Mouse (Mus musculus) MEL (cell line): ENCODE results near the gene Mmp23. TPM values are rescaled to one million over a fixed set of nuclear protein-coding genes. Genes with fewer than 3 reads are reported as not detected.
"Not testable (repeated sequence)": the region's sequence is repeated elsewhere in the genome, so short reads cannot be mapped to it uniquely, and the experiment has no call there.

Experiments used
- DNase-seq: peaks from one replicate; pipeline ENCODE4 v3.0.0; 2011; ENCODE audit warnings: low read depth, low spot score
- H3K27ac ChIP-seq: 2 replicates; pipeline ENCODE4 v1.5.1; 2012; ENCODE audit warnings: low read depth, mild to moderate bottlenecking, control low read depth, low read length, moderate library complexity; ENCODE audit not compliant: control insufficient read depth
- H3K27me3 ChIP-seq, 2 experiments: fragments of 150-350 bp in 1 of 2; sonication (generic) in 1 of 2; 2 replicates each; pipeline ENCODE4 v1.6.1; 2012; ENCODE audit warnings: low read length in 2 of 2, mild to moderate bottlenecking in 2 of 2, improper control_type of control experiment in 1 of 2, moderate library complexity in 1 of 2; ENCODE audit not compliant: insufficient read depth in 2 of 2, control insufficient read depth in 1 of 2
- H3K36me3 ChIP-seq, 2 experiments: 2 replicates each; pipeline ENCODE4 v1.6.1; 2012 to 2014; ENCODE audit warnings: low read length in 2 of 2, improper control_type of control experiment in 1 of 2, inconsistent platforms in 1 of 2, mild to moderate bottlenecking in 1 of 2; ENCODE audit not compliant: insufficient read depth in 2 of 2, control insufficient read depth in 1 of 2
- H3K4me1 ChIP-seq, 2 experiments: fragments of 150-350 bp in 1 of 2; sonication (generic) in 1 of 2; 2 replicates each; pipeline ENCODE4 v1.6.1; 2012; ENCODE audit warnings: low read length in 2 of 2, improper control_type of control experiment in 1 of 2, mild to moderate bottlenecking in 1 of 2; ENCODE audit not compliant: insufficient read depth in 2 of 2, control insufficient read depth in 1 of 2
- H3K4me3 ChIP-seq, 2 experiments: fragments of 150-350 bp in 1 of 2; sonication (generic) in 1 of 2; 2 replicates each; pipeline ENCODE4 v1.5.1; 2012; ENCODE audit warnings: low read depth in 2 of 2, low read length in 2 of 2, mild to moderate bottlenecking in 2 of 2, moderate library complexity in 2 of 2, control low read depth in 1 of 2, improper control_type of control experiment in 1 of 2; ENCODE audit not compliant: control insufficient read depth in 1 of 2, insufficient read depth in 1 of 2
- H3K79me2 ChIP-seq: 2 replicates; pipeline ENCODE4 v1.6.1; 2012; ENCODE audit warnings: mild to moderate bottlenecking, low read length, moderate library complexity; ENCODE audit not compliant: control insufficient read depth, poor library complexity, insufficient read depth
- H3K9ac ChIP-seq: 2 replicates; pipeline ENCODE4 v1.6.1; 2012; ENCODE audit warnings: low read depth, mild to moderate bottlenecking, control low read depth, low read length, moderate library complexity; ENCODE audit not compliant: control insufficient read depth, poor library complexity, severe bottlenecking
- H3K9me3 ChIP-seq: fragments of 150-350 bp; sonication (generic); replicated peaks from 2 replicates; pipeline ENCODE4 v1.6.1; 2012; ENCODE audit warnings: mild to moderate bottlenecking, low read length, improper control_type of control experiment, moderate library complexity; ENCODE audit not compliant: insufficient read depth
- CTCF ChIP-seq, 3 experiments: IDR thresholded peaks in 2 of 3; conservative IDR thresholded peaks in 1 of 3; 2 replicates each; pipeline ENCODE4 v1.5.1; 2011 to 2012; ENCODE audit warnings: low read length in 3 of 3, low read depth in 2 of 3, mild to moderate bottlenecking in 2 of 3, improper control_type of control experiment in 1 of 3, inconsistent platforms in 1 of 3, mixed read lengths in 1 of 3, moderate library complexity in 1 of 3; ENCODE audit not compliant: control insufficient read depth in 1 of 3, insufficient read depth in 1 of 3, poor library complexity in 1 of 3, severe bottlenecking in 1 of 3
- GABPA ChIP-seq: IDR thresholded peaks from 2 replicates; pipeline ENCODE4 v1.6.1; 2012; ENCODE audit warnings: low read depth, mild to moderate bottlenecking, inconsistent platforms, low read length, improper control_type of control experiment, moderate library complexity
- GATA1 ChIP-seq: IDR thresholded peaks from 2 replicates; pipeline ENCODE4 v1.6.1; 2011; ENCODE audit warnings: low read depth, low read length, improper control_type of control experiment
- HCFC1 ChIP-seq: IDR thresholded peaks from 2 replicates; pipeline ENCODE4 v1.6.1; 2012; ENCODE audit warnings: low read depth, mild to moderate bottlenecking, inconsistent platforms, low read length, improper control_type of control experiment, moderate library complexity
- RAD21 ChIP-seq: IDR thresholded peaks from 2 replicates; pipeline ENCODE4 v1.6.1; 2011; ENCODE audit warnings: mild to moderate bottlenecking, low read depth, low read length, improper control_type of control experiment
- SMC3 ChIP-seq: IDR thresholded peaks from 2 replicates; pipeline ENCODE4 v1.6.1; 2011; ENCODE audit warnings: low read depth, low read length, improper control_type of control experiment
- TBP ChIP-seq: IDR thresholded peaks from 2 replicates; pipeline ENCODE4 v1.8.0; 2011; ENCODE audit warnings: low read depth, low read length, improper control_type of control experiment
- USF1 ChIP-seq: IDR thresholded peaks from 2 replicates; pipeline ENCODE4 v1.6.1; 2014; ENCODE audit warnings: low read depth, mild to moderate bottlenecking, inconsistent platforms, low read length, improper control_type of control experiment, moderate library complexity
- polyA plus RNA-seq, 2 experiments: library from polyadenylated mRNA; stranded (reverse) in 1 of 2; unstranded in 1 of 2; fragments of >175 nt in 1 of 2; fragments of >200 nt in 1 of 2; gene quantifications; 2 replicates each; pipeline versions ENCODE4 v1.2.1 to v1.2.4; 2012; ENCODE audit warnings: low replicate concordance in 2 of 2, low read depth in 1 of 2; ENCODE audit not compliant: insufficient read length in 2 of 2, insufficient read depth in 1 of 2, missing spikeins in 1 of 2
- total RNA-seq: library from RNA; depleted of rRNA; stranded (reverse); fragments of 300-350 nt; gene quantifications from 2 replicates; pipeline ENCODE4 v1.2.3, GENCODE M21; 2012

Gene Mmp23
- total and polyA plus RNA-seq, 3 experiments = 1.6 to 2.4 TPM; not detected in 1

DNA sequence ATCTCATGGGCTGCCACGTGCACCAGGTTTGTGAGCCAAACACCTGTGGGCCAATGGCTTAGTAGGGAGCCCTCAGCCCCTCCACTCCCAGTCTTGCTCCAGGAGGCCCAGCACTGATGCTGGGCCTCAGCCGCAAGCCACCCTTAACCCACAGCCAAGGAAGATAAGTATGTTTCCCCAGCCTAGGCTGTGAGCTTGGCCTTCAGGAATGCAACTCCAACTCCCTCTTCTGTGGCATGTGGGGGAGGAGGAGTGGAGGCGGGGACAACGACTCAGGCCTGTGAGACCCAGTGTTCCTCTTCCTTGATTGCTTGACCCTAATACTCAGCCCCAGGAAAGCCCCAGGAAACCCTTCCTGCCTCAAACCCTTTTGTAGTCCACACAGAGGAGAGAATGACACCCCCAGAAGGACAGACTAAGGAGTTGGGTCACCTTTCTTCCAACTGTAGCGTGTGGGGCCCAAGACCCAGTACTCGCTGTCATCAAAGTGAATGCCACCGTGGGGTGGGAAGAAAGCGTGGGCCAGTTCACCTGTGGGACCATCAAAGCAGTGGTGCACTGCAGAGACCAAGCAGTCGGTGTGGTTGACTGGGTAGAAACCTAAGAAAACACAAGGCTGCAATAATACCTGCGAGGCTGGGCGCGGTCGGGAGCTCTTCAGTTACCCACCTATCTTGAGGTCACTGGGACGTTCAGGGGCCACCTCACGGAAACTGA is 1.5 kb downstream of the Mmp23 start:
- Histone ChIP-seq H3K4me3 (no peak overlapping the region), H3K27ac (no peak overlapping the region), H3K9me3 (no peaks in the 10 kb centered on the region), H3K27me3 (no peaks in the 10 kb centered on the region), H3K79me2 (no peaks in the 10 kb centered on the region), H3K4me1 (no peaks in the 10 kb centered on the region), H3K36me3 (peaks cover 0 to 13% of the 10 kb centered on the region in 2 experiments; a peak in 2 of 4 replicates), H3K9ac (no peak overlapping the region)
- TF ChIP-seq GATA1 (no peak), CTCF (IDR thresholded peaks at IDR 0.05 in 2 of 3, conservative IDR thresholded peaks at IDR 0.05 in 1 of 3; ENCODE audit: control insufficient read depth in 1 of 3, insufficient read depth in 1 of 3, low read depth in 2 of 3, low read length in 3 of 3, poor library complexity in 1 of 3, severe bottlenecking in 1 of 3) (no peak), USF1 (no peak)
- no peak for DNase-seq

DNA sequence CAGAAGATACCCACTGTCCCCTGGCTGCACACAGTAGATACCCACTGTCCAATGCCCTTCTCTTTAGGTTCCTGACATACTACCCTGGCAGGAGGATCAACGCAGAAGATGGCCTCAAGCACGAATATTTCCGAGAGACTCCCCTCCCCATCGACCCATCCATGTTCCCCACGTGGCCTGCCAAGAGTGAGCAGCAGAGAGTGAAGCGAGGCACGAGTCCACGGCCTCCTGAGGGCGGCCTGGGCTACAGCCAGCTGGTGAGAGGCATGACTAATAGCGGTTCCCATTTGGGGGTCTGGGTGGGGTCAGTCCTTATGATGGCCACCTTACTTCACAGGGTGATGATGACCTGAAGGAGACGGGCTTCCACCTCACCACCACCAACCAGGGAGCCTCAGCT is 3.8 kb downstream of the Mmp23 start:
- TF ChIP-seq TBP (no peak), HCFC1 (no peak)
- no peak overlapping the region for H3K9ac ChIP-seq
- H3K27ac ChIP-seq = no peak overlapping the region
- H3K4me3 ChIP-seq = no peak overlapping the region
- H3K36me3 ChIP-seq = peaks cover 0 to 13% of the 10 kb centered on the region in 2 experiments; a peak in 2 of 4 replicates
- no peaks in the 10 kb centered on the region for H3K4me1 ChIP-seq
- no peak for DNase-seq
- H3K9me3 ChIP-seq = no peaks in the 10 kb centered on the region
- no peaks in the 10 kb centered on the region for H3K27me3 ChIP-seq
- H3K79me2 ChIP-seq = no peaks in the 10 kb centered on the region

- Histone ChIP-seq H3K79me2 (no peaks in the 10 kb centered on the region), H3K36me3 (peaks cover 0 to 22% of the 10 kb centered on the region in 2 experiments; a peak in 2 of 4 replicates), H3K9me3 (no peaks in the 10 kb centered on the region)
- TF ChIP-seq SMC3 = no peak
- TF ChIP-seq GABPA = no peak
- TF ChIP-seq RAD21 = no peak
- TF ChIP-seq, all 39 proteins: peak for 0
- no peak overlapping the region for H3K4me3 ChIP-seq
- H3K27me3 ChIP-seq = no peaks in the 10 kb centered on the region
- H3K9ac ChIP-seq = no peak overlapping the region
- H3K4me1 ChIP-seq = no peaks in the 10 kb centered on the region
- DNase-seq = no peak
- H3K27ac ChIP-seq = no peak overlapping the region
Measured at GRCm38 (mm10) chr4:155645721-155646120, 7.5 kb downstream of the Mmp23 start.

DNA sequence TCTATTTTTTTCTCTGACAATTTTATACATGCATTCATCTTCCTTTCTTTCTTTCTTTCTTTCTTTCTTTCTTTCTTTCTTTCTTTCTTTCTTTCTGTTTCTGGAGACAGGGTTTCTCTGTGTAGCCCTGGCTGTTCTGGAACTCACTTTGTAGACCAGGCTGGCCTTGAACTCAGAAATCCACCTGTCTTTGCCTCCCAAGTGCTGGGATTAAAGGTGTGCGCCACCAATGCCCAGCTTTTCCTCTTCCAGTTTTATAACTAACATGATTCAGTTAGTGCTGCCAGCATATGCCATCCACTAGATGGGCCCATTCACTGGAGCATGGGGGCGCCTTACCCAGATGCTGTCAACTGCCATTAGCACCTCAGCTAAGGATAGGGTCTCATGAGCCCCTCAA is 7.9 kb downstream of the Mmp23 start, which contains the start of gene Gm10563:
TSS of gene Gm10563 (minus strand) at position 101 of the 400 bp plus-strand sequence.
- not testable (repeated sequence) for H3K27me3 ChIP-seq, H3K4me1 ChIP-seq, H3K4me3 ChIP-seq, H3K9me3 ChIP-seq, H3K9ac ChIP-seq, DNase-seq, H3K27ac ChIP-seq, H3K79me2 ChIP-seq
- peaks cover 0 to 21% of the 10 kb centered on the region in 2 experiments; a peak in 2 of 4 replicates for H3K36me3 ChIP-seq
